Mouse (Mus musculus) neural tube, embryonic 11.5 days (tissue): ENCODE results near the gene P2rx5. TPM values are rescaled to one million over a fixed set of nuclear protein-coding genes. Genes with fewer than 3 reads are reported as not detected.

ENCODE experiments used
- ATAC-seq: fragments of 200-750 bp; cut with Nextera tagmentation; 2 replicates; pipeline ENCODE4 v1.8.0; 2017; ENCODE audit warnings: moderate number of reproducible peaks, mild to moderate bottlenecking, moderate TSS enrichment, moderate library complexity; ENCODE audit not compliant: insufficient read depth, low FRiP score, low TSS enrichment
- DNase-seq: peaks from one replicate; pipeline ENCODE4 v3.0.0-alpha.2; 2015; ENCODE audit warnings: low spot score
- H3K27ac ChIP-seq: fragments of 300-500 bp; sonication (generic); 2 replicates; pipeline ENCODE4 v1.5.1; 2014; ENCODE audit warnings: low read depth, mild to moderate bottlenecking, low read length
- H3K27me3 ChIP-seq: fragments of 300-500 bp; sonication (generic); 2 replicates; pipeline ENCODE4 v1.6.1; 2014; ENCODE audit warnings: mild to moderate bottlenecking, low read length, mixed read lengths; ENCODE audit not compliant: control insufficient read depth, insufficient read depth
- H3K36me3 ChIP-seq: fragments of 300-500 bp; sonication (generic); 2 replicates; pipeline ENCODE4 v1.6.1; 2014; ENCODE audit warnings: mild to moderate bottlenecking, low read length, moderate library complexity, mixed read lengths; ENCODE audit not compliant: control insufficient read depth, insufficient read depth
- H3K4me1 ChIP-seq: fragments of 300-500 bp; sonication (generic); 2 replicates; pipeline ENCODE4 v1.6.1; 2014; ENCODE audit warnings: low read length, mixed read lengths; ENCODE audit not compliant: control insufficient read depth, insufficient read depth
- H3K4me2 ChIP-seq: fragments of 300-500 bp; sonication (generic); 2 replicates; pipeline ENCODE4 v1.6.1; 2014; ENCODE audit warnings: low read depth, mild to moderate bottlenecking, moderate library complexity
- H3K4me3 ChIP-seq: fragments of 300-500 bp; sonication (generic); 2 replicates; pipeline ENCODE4 v1.5.1; 2014; ENCODE audit warnings: low read depth, low read length
- H3K9ac ChIP-seq: fragments of 300-500 bp; sonication (generic); 2 replicates; pipeline ENCODE4 v1.6.1; 2014; ENCODE audit warnings: mild to moderate bottlenecking, low read length
- H3K9me3 ChIP-seq: fragments of 300-500 bp; sonication (generic); 2 replicates; pipeline ENCODE4 v1.6.1; 2016; ENCODE audit warnings: low read length; ENCODE audit not compliant: control insufficient read depth
- WGBS: fragments of 180-500 bp; shearing (Covaris S2); extraction: QIAGEN DNeasy Blood & Tissue Kit; methylation state at CpG from one replicate; pipeline ENCODE4 v1.1.7; 2014; 5-methylcytosine and 5-hydroxymethylcytosine counted together
- polyA plus RNA-seq: library from polyadenylated mRNA; unstranded; fragments of >200 nt; fragmentation: Nextera tagmentation; extraction: Ambion mirVana; gene quantifications from 2 replicates; pipeline ENCODE4 v1.2.1, GENCODE M21; 2014

The P2rx5 gene
- polyA plus RNA-seq, 1 experiment from 2014 or later = 0.31 TPM

DNA sequence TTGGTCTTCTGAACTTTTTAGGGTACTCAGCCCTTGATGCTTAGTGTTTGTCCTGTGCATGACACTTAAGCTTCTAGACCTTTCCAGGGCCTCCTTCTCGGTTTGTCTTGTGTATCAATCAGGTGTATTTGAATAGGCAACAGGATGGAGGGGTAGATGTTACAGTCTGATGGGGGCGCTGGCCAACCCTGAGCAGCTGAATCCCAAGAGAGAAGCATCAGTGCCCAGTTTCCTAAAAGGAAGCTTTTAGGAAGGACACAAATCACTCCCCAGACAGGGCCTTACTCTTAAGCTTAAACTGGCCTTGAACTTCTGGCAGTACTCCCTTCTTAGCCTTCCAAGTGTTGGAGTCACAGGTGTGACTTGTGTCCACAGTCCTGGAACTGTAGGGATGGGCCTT, 17.7 kb downstream of the P2rx5 start:
- no peaks in the 10 kb centered on the region for H3K9me3 ChIP-seq
- peaks cover 12% of the 10 kb centered on the region for H3K4me1 ChIP-seq
- ATAC-seq = peak; percentile 0; the same call in 1 of the 2 replicates
- H3K27me3 ChIP-seq = no peaks in the 10 kb centered on the region
- peak overlapping the region; percentile 92 for H3K4me3 ChIP-seq
- H3K9ac ChIP-seq = peak overlapping the region; percentile 79
- WGBS = 5% methylated on average over 2 of the region's 2 CpGs
- peak overlapping the region; percentile 52 for H3K4me2 ChIP-seq
- H3K27ac ChIP-seq = peak overlapping the region; percentile 81; the same call in 1 of the 2 replicates
- H3K36me3 ChIP-seq = peaks cover 3% of the 10 kb centered on the region; the same call in 1 of the 2 replicates
- no peak for DNase-seq

DNA sequence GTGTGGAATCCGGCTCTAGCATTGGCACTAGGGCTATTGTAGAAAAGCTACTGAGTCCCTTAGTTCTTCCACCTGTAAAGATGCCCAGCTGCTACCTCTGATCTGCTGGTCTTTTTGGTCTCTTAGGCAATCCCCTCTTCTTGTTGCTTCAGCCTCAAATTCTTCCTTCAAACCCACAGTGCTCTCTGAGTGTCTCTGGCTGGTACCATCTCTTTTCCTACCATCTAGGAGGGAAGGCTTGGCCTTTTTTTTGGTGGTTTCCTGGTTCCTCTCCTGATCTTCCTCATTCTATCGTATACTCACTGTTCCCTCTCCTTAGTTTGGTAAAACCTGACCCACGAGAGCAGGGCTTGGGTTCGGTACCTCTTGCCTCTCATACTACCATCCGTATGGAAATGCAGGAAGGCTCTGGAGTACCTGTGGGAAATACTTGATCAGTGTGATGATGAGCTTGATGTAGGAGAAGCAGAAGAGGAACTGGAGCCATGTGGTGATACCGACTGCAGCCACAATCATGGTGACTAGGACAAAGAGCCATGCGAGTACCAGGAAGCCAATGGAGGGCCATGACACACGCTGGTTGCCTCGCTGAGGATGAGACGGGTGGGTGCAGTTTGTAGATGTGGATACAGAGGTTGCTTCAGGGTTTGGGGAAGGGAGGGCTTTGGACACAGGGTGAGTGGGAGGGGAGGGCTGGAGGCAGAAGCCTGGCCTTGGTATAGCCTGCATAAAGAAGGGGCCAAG, 25.8 kb downstream of the P2rx5 start:
- H3K36me3 ChIP-seq = peaks cover 8% of the 10 kb centered on the region
- no peak overlapping the region for H3K4me3 ChIP-seq
- no peak overlapping the region for H3K27ac ChIP-seq
- WGBS = 92% methylated on average over 10 of the region's 10 CpGs
- ATAC-seq (no peak), DNase-seq (no peak)
- no peaks in the 10 kb centered on the region for H3K27me3 ChIP-seq
- no peak overlapping the region for H3K4me2 ChIP-seq
- no peak overlapping the region for H3K9ac ChIP-seq
- H3K9me3 ChIP-seq = no peaks in the 10 kb centered on the region
- no peaks in the 10 kb centered on the region for H3K4me1 ChIP-seq

DNA sequence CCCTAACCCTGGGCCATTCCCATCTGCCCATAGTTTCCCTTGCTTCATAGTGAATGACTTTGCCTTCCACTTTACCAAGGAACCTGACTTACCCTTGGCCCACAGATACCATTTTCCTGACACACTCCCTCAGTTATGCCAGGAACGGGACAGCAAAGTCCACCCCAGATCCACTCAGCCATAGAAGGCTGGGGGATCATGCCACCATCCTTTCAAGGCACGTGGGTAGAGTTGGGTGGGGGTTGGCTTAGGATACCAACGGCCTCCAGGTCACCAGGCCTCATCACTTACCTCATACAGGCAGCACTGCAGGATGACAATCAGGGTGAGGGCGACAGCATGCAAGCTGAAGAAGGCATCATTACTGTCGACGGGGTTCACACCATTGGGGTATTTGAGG, 27.0 kb downstream of the P2rx5 start:
- Histone ChIP-seq H3K27me3 (no peaks in the 10 kb centered on the region), H3K36me3 (peaks cover 6% of the 10 kb centered on the region), H3K9me3 (no peaks in the 10 kb centered on the region), H3K9ac (no peak overlapping the region), H3K4me2 (no peak overlapping the region), H3K4me1 (no peaks in the 10 kb centered on the region), H3K4me3 (no peak overlapping the region), H3K27ac (no peak overlapping the region)
- ATAC-seq (no peak), DNase-seq (no peak)
- 90% methylated on average over 6 of the region's 6 CpGs for WGBS

DNA sequence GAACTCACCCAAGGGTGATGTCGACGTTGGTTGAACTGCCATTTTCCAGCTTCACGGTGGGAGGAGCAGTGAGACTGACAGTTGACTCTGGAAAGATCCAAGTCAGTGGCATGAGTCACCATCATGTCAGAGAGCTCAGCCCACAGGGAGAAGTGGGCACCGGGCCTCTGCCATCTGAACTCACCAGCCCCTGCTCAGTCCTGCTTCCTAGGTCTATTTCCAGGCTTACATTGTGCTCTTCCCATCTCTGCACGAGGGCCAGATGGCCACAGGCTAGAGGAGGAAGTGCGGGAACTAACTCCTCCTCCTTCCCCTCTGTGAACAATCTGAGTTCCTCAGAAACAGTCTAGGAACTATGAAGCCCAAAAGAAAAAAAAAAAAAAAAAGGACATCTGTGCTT, 32.8 kb downstream of the P2rx5 start:
- Histone ChIP-seq H3K4me3 (no peak overlapping the region), H3K9ac (no peak overlapping the region), H3K27ac (no peak overlapping the region), H3K27me3 (no peaks in the 10 kb centered on the region), H3K9me3 (no peaks in the 10 kb centered on the region), H3K4me2 (no peak overlapping the region), H3K4me1 (no peaks in the 10 kb centered on the region), H3K36me3 (no peaks in the 10 kb centered on the region)
- ATAC-seq (no peak), DNase-seq (no peak)
- whole genome bisulfite sequencing = 78% methylated on average over 6 of the region's 6 CpGs

DNA sequence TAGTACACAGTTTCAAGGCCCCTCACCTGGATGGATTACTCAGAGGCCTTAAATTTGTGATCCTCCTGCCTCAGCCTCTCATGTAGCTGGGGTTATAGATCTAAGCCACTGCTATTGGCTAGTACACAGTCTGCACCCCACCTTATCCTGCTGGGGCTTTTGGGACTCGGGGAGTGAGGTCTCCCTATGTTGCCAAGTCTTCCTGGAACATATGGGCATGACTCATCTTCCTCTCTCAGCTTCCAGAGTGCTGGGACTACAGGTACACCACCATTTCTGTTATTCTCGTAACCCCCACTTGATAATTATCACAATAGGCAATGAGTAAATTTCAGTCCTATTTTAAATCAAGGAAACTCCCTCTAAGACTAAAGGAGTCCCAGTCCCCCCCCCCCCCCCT, 34.2 kb downstream of the P2rx5 start:
- no peaks in the 10 kb centered on the region for H3K27me3 ChIP-seq
- DNase-seq (no peak), ATAC-seq (no peak)
- no peak overlapping the region for H3K9ac ChIP-seq
- H3K4me2 ChIP-seq = no peak overlapping the region
- H3K36me3 ChIP-seq = no peaks in the 10 kb centered on the region
- no peak overlapping the region for H3K27ac ChIP-seq
- no peaks in the 10 kb centered on the region for H3K9me3 ChIP-seq
- no peak overlapping the region for H3K4me3 ChIP-seq
- WGBS = 80% methylated on average over 2 of the region's 2 CpGs
- H3K4me1 ChIP-seq = no peaks in the 10 kb centered on the region

DNA sequence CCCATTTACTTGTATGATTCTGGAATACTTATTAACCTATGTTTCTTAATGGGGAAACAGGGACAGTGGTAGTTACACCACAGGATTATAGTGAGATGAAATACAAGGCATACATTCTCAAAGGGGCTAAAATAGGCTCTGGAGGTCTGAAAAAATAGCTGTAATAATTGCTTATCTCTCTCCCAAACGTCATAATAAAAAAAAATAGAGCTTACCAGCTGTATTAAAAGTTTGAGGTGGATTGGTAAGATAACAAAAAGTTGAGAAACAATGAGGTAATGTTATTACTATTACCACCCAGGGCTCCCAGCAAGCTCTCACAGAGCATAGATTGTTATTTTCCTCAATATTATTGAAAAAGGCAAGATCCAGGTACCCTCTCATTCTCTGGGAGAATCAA, 38.0 kb downstream of the P2rx5 start:
- 2% methylated on average over 1 of the region's 1 CpGs for WGBS
- DNase-seq = no peak
- Histone ChIP-seq H3K9me3 (no peaks in the 10 kb centered on the region), H3K27ac (no peak overlapping the region), H3K4me2 (peak overlapping the region; percentile 97), H3K36me3 (no peaks in the 10 kb centered on the region), H3K4me3 (peak overlapping the region; percentile 62), H3K9ac (peak overlapping the region; percentile 60; the same call in 1 of the 2 replicates), H3K4me1 (no peaks in the 10 kb centered on the region; the same call in 1 of the 2 replicates), H3K27me3 (no peaks in the 10 kb centered on the region)
- ATAC-seq = no peak

DNA sequence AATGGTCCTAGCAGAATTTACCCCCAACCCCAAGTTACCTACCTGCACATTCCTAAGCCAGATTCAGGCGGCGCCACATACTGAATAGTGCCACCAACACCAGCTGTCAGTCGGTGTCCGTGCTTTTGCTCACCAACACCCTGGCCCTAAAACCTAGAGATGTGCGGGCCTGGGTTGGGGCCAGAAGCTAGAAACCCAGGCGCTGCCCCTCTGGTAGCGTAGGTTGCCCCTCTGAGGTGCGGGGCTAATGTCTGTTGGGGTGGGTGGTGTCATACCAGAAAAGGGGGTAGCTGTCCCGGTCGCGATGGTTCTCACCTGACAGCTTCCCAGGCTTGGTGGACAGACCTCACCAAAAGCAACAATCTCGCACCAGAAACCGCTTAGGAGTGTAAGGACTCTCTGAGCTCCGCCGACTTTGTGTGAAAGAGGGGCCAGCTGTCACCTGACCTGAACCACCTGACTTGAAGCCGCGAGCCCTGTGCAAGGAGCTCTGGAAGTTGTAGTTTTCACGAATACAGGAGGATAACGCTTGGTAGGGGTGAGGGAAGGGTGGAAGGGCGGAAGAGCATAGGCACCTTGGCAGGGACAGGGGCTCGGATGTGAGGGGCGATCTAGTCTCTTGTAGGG, 38.5 kb downstream of the P2rx5 start, which contains the start of gene Ctns:
Ctns (minus strand) TSS at position 440 of the 627 bp plus-strand sequence.
- 2% methylated on average over 22 of the region's 22 CpGs for WGBS
- Histone ChIP-seq H3K4me1 (no peaks in the 10 kb centered on the region; the same call in 1 of the 2 replicates), H3K27ac (no peak within 1 kb of the TSS), H3K4me2 (peak within 1 kb of the TSS; percentile 97), H3K36me3 (no peaks in the 10 kb centered on the region), H3K4me3 (peak within 1 kb of the TSS; percentile 62), H3K9me3 (no peaks in the 10 kb centered on the region), H3K27me3 (no peaks in the 10 kb centered on the region), H3K9ac (peak within 1 kb of the TSS; percentile 60)
- ATAC-seq = peak; percentile 95
- no peak for DNase-seq

DNA sequence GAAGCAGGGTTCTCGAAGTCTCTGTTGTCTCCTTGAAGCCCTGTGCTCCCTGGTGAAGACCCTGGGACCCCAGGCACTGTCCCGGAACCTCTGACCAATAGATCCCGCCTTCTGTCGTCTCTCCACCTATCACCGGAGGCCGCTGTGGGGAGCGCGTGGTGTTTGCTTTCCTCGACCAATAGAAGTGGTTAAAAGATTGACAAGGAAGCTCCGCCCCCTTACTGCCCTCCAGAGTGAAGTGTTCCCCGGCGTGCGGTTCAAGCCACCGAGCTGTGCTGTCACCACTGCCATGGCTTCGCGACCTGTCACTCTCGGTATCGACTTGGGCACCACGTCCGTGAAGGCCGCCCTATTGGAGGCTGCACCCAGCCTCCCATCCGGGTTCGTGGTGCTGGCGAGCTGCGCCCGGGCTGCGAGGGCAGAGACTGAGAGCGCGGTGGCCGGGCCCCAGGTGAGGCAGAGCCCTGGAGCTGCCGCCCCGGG, 39.0 kb downstream of the P2rx5 start, which contains the start of gene Shpk:
Shpk (plus strand) TSS at position 231 of the 483 bp plus-strand sequence.
- Histone ChIP-seq H3K4me3 (peak within 1 kb of the TSS; percentile 62), H3K4me1 (no peaks in the 10 kb centered on the region; the same call in 1 of the 2 replicates), H3K9ac (peak within 1 kb of the TSS; percentile 60), H3K27ac (no peak within 1 kb of the TSS), H3K27me3 (no peaks in the 10 kb centered on the region), H3K9me3 (no peaks in the 10 kb centered on the region), H3K4me2 (peak within 1 kb of the TSS; percentile 97), H3K36me3 (no peaks in the 10 kb centered on the region)
- DNase-seq (peak; percentile 93), ATAC-seq (peak; percentile 98)
- WGBS = 0% methylated on average over 32 of the region's 32 CpGs
